Mouse (Mus musculus): ENCODE measurements around the gene Per1.

Gene Per1

GRCm38 (mm10) chr11:69064259-69065133 is 30.5 kb upstream of the Per1 start:
- no peak for DNase-seq (ENCODE audit: low spot score in 2 of 2)

- no peak for DNase-seq (ENCODE audit: low spot score in 2 of 2)
These were observed 29.6 kb upstream of the Per1 start for GRCm38 (mm10) chr11:69065394-69065925.

- peak in 1 of 2 experiments; percentile 42 for DNase-seq (ENCODE audit: low spot score in 2 of 2)
These were observed 28.7 kb upstream of the Per1 start for GRCm38 (mm10) chr11:69066163-69066861.

- peak; percentile 78 to 91 for DNase-seq (ENCODE audit: low spot score in 2 of 2)
These were observed 28.1 kb upstream of the Per1 start for GRCm38 (mm10) chr11:69066956-69067355.

GRCm38 (mm10) chr11:69067601-69068000 is 27.4 kb upstream of the Per1 start:
- peak in 1 of 2 experiments; percentile 78 for DNase-seq (ENCODE audit: low spot score in 2 of 2)

GRCm38 (mm10) chr11:69070093-69070492 is 24.9 kb upstream of the Per1 start:
- DNase-seq (ENCODE audit: low spot score in 2 of 2) = no peak

GRCm38 (mm10) chr11:69070590-69071222 is 24.3 kb upstream of the Per1 start, which contains the start of gene Tmem107:
Gene Tmem107, plus strand, starts transcription at chr11:69070806.
- DNase-seq (ENCODE audit: low spot score in 2 of 2) = peak; percentile 93 to 96

GRCm38 (mm10) chr11:69071262-69071661 is 23.8 kb upstream of the Per1 start:
- DNase-seq (ENCODE audit: low spot score in 2 of 2) = peak in 1 of 2 experiments; percentile 27

GRCm38 (mm10) chr11:69072234-69072633 is 22.8 kb upstream of the Per1 start:
- DNase-seq (ENCODE audit: low spot score in 2 of 2) = no peak

- no peak for DNase-seq (ENCODE audit: low spot score in 2 of 2)
These were observed 22.4 kb upstream of the Per1 start for GRCm38 (mm10) chr11:69072666-69073064.

- peak; percentile 85 to 93 for DNase-seq (ENCODE audit: low spot score in 2 of 2)
These were observed 21.7 kb upstream of the Per1 start for GRCm38 (mm10) chr11:69073065-69073888.

- DNase-seq (ENCODE audit: low spot score in 2 of 2) = no peak
These were observed 20.9 kb upstream of the Per1 start for GRCm38 (mm10) chr11:69073951-69074775.

- no peak for DNase-seq (ENCODE audit: low spot score in 2 of 2)
These were observed 20.3 kb upstream of the Per1 start for GRCm38 (mm10) chr11:69074776-69075069.

GRCm38 (mm10) chr11:69075764-69076479 is 19.1 kb upstream of the Per1 start:
- DNase-seq (ENCODE audit: low spot score in 2 of 2) = no peak

- peak in 1 of 2 experiments; percentile 22 for DNase-seq (ENCODE audit: low spot score in 2 of 2)
These were observed 18.4 kb upstream of the Per1 start for GRCm38 (mm10) chr11:69076572-69076971.

GRCm38 (mm10) chr11:69077316-69077715 is 17.7 kb upstream of the Per1 start:
- DNase-seq (ENCODE audit: low spot score in 2 of 2) = no peak

GRCm38 (mm10) chr11:69078041-69078440 is 17.0 kb upstream of the Per1 start:
- no peak for DNase-seq (ENCODE audit: low spot score in 2 of 2)

- peak; percentile 42 to 63 for DNase-seq (ENCODE audit: low spot score in 2 of 2)
These were observed 16.1 kb upstream of the Per1 start for GRCm38 (mm10) chr11:69078805-69079438.
